Mouse (Mus musculus) limb, embryonic 14.5 days (tissue): Measurements from ENCODE around the gene Oxnad1. TPM values are rescaled to one million over a fixed set of nuclear protein-coding genes. Genes with fewer than 3 reads are reported as not detected.
"Not testable (repeated sequence)": the region's sequence is repeated elsewhere in the genome, so short reads cannot be mapped to it uniquely, and the experiment has no call there.

Experiments
- ATAC-seq: fragments of 200-750 bp; cut with Nextera tagmentation; 2 replicates; pipeline ENCODE4 v1.8.0; 2017; ENCODE audit warnings: low read depth, moderate number of reproducible peaks, moderate TSS enrichment; ENCODE audit not compliant: low FRiP score
- DNase-seq: peaks from one replicate; pipeline ENCODE4 v3.0.0-alpha.2; 2015; ENCODE audit warnings: low spot score
- H3K27ac ChIP-seq: fragments of 300-500 bp; sonication (generic); replicated peaks from 2 replicates; pipeline ENCODE4 v1.5.1; 2014; ENCODE audit warnings: low read depth, mild to moderate bottlenecking, low read length, moderate library complexity, mixed read lengths
- H3K27me3 ChIP-seq: fragments of 300-500 bp; sonication (generic); 2 replicates; pipeline ENCODE4 v1.6.1; 2014; ENCODE audit warnings: low read length, mixed read lengths; ENCODE audit not compliant: control insufficient read depth, insufficient read depth
- H3K36me3 ChIP-seq: fragments of 300-500 bp; sonication (generic); 2 replicates; pipeline ENCODE4 v1.6.1; 2014; ENCODE audit warnings: mild to moderate bottlenecking, low read length, moderate library complexity, mixed read lengths; ENCODE audit not compliant: control insufficient read depth, insufficient read depth
- H3K4me1 ChIP-seq: fragments of 300-500 bp; sonication (generic); 2 replicates; pipeline ENCODE4 v1.6.1; 2014; ENCODE audit warnings: antibody characterized with exemption, low read length, mixed read lengths; ENCODE audit not compliant: control insufficient read depth, insufficient read depth
- H3K4me2 ChIP-seq: fragments of 300-500 bp; sonication (generic); replicated peaks from 2 replicates; pipeline ENCODE4 v1.6.1; 2014; ENCODE audit warnings: low read depth, mild to moderate bottlenecking, low read length, moderate library complexity; ENCODE audit not compliant: severe bottlenecking
- H3K4me3 ChIP-seq: fragments of 300-500 bp; sonication (generic); replicated peaks from 2 replicates; pipeline ENCODE4 v1.5.1; 2014; ENCODE audit warnings: low read length
- H3K9ac ChIP-seq: fragments of 300-500 bp; sonication (generic); 2 replicates; pipeline ENCODE4 v1.6.1; 2014; ENCODE audit warnings: mild to moderate bottlenecking, low read depth, low read length, moderate library complexity; ENCODE audit not compliant: severe bottlenecking
- H3K9me3 ChIP-seq: fragments of 300-500 bp; sonication (generic); 2 replicates; pipeline ENCODE4 v1.6.1; 2016; ENCODE audit warnings: low read length; ENCODE audit not compliant: control insufficient read depth
- POLR2A ChIP-seq: fragments of 200-500 bp; IDR thresholded peaks from 2 replicates; pipeline ENCODE4 v1.8.0; 2012; ENCODE audit warnings: inconsistent platforms, mild to moderate bottlenecking, moderate library complexity, borderline replicate concordance; ENCODE audit not compliant: insufficient read depth, insufficient read length; ENCODE audit errors: extremely low read depth
- WGBS: fragments of 180-500 bp; shearing (Covaris S2); extraction: QIAGEN DNeasy Blood & Tissue Kit; methylation state at CpG from one replicate; pipeline ENCODE4 v1.1.7; 2014; 5-methylcytosine and 5-hydroxymethylcytosine counted together
- polyA plus RNA-seq, 2 experiments: library from polyadenylated mRNA; depleted of rRNA in 1 of 2; stranded (reverse) in 1 of 2; unstranded in 1 of 2; fragments of >200 nt; fragmentation: Nextera tagmentation in 1 of 2; extraction: Ambion mirVana in 1 of 2; gene quantifications; 2 replicates each; pipeline versions ENCODE4 v1.2.1 to v1.2.3; 2012 to 2014

The Oxnad1 gene
- polyA plus RNA-seq, 2 experiments = 16.0 to 23.8 TPM

DNA sequence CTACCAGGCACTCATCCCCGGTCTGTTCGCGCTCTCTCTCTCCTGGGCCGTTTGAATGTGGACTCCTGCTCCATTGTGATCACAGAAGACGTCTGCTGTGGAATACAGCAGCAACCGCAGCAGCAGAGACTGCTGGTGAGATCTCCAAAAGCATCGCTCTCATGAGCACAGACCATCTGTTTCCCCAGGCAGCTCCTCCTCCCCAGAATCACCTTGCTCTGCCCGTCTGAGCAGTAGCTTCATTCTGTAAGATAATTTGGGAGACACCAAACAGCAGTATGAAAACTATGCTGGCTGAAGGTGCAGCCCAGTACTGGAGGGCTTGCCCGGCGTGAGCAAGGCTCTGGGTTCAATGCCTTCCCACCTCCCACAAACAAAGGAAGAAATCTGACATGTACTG lies 4.1 kb upstream of the Oxnad1 start:
- Histone ChIP-seq H3K27me3 (no peaks in the 10 kb centered on the region), H3K4me1 (peaks cover 3% of the 10 kb centered on the region; the same call in 1 of the 2 replicates), H3K4me2 (no peak overlapping the region), H3K9ac (no peak overlapping the region), H3K9me3 (no peaks in the 10 kb centered on the region), H3K36me3 (peaks cover 26% of the 10 kb centered on the region), H3K27ac (no peak overlapping the region), H3K4me3 (no peak overlapping the region)
- ATAC-seq (no peak), DNase-seq (no peak)
- 85% methylated on average over 10 of the region's 10 CpGs for WGBS
- no peak for TF ChIP-seq POLR2A

DNA sequence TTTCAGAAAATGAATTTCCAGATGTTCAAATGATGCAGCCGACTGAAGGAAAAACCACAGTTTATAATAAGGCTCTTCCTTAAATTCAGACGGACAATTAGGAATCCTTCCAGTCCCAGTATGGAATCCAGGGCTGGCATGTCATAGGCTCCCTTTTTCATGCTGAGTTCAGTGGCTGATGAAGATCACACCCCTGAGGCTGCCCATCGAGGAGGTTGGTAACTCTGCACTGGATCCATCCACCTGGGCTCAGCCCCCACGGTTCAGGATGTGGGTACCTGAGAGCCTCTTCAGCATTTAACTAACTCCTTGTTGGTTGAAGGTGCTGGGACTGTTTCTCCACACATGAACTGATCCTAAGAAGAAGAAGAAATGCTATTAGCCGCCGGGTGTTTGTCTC lies 2.3 kb upstream of the Oxnad1 start:
- Histone ChIP-seq H3K4me2 (no peak overlapping the region), H3K4me3 (no peak overlapping the region), H3K27ac (no peak overlapping the region), H3K4me1 (peaks cover 6% of the 10 kb centered on the region; the same call in 1 of the 2 replicates), H3K36me3 (peaks cover 26% of the 10 kb centered on the region), H3K9ac (no peak overlapping the region), H3K9me3 (no peaks in the 10 kb centered on the region), H3K27me3 (no peaks in the 10 kb centered on the region)
- DNase-seq (no peak), ATAC-seq (no peak)
- no peak for TF ChIP-seq POLR2A
- WGBS = 92% methylated on average over 6 of the region's 6 CpGs

DNA sequence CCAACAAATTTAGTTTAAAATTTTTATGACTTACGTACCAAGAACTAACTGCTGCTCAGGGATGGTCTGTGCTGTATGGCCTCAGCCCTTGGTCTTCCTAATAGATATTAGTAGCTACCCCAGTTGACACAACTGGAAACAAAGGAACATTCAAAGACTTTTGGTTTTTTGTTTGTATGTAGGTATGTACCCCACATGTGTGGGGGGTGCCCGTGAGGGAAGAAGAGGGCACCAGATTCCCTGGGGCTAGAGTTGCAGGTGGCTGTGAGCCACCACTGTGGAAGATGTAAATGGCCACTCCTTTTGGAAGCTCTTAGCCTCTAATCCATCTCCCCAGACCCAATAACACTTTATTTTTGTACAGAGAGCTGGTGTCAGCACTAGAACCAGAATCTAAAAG lies 1.7 kb upstream of the Oxnad1 start:
- Histone ChIP-seq H3K4me2 (no peak overlapping the region), H3K4me3 (no peak overlapping the region), H3K27me3 (no peaks in the 10 kb centered on the region), H3K27ac (no peak overlapping the region), H3K9ac (no peak overlapping the region), H3K4me1 (peaks cover 6% of the 10 kb centered on the region; the same call in 1 of the 2 replicates), H3K9me3 (no peaks in the 10 kb centered on the region), H3K36me3 (peaks cover 26% of the 10 kb centered on the region)
- WGBS = 87% methylated on average over 2 of the region's 2 CpGs
- ATAC-seq (no peak), DNase-seq (no peak)
- TF ChIP-seq POLR2A = no peak

DNA sequence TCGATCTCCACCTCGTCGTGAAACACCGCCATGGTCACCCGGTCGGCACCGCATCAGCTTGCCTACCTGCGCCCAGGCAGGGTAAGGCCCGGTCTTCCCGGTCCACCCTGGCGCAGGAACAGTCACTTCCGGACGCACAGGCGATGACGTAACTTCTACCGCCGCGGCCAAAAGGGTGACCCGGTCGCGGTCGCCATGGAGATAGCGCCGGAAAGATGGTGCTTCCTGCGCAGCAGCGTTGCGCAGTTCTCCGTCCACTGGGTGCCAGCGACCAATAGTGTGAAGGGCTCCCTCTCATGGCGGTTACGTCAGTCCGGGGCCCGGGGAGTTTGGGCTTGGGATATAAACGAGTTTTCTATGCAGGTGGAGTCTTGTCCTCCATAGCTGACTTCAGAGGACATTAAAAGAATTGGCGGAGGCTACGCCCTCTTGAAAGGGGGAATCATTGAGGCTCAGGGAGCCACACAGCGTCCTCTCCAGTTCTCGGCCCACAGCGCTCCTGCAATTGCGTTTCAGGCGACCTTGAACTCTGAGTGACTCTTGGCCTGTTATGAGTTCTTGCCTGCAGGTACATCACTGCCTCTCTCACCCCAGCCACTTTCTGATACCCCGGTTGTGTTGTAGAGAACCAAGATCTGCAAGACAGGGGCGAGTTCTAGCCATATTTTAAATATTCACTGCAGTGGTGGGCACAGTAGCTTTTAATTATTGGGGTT lies 470 bp downstream of the Oxnad1 start, which contains the start of gene Dph3:
TSS of gene Dph3 (minus strand) at position 244 of the 716 bp plus-strand sequence.
- peak within 1 kb of the TSS; percentile 61 for H3K9ac ChIP-seq
- peak within 1 kb of the TSS; percentile 50 for H3K4me3 ChIP-seq
- DNase-seq (peak; percentile 98), ATAC-seq (peak; percentile 95)
- WGBS = under 1% methylated on average over 43 of the region's 43 CpGs
- H3K27me3 ChIP-seq = no peaks in the 10 kb centered on the region
- TF ChIP-seq POLR2A = peak; percentile 60; the same call in 1 of the 2 replicates
- no peaks in the 10 kb centered on the region for H3K9me3 ChIP-seq
- peaks cover 6% of the 10 kb centered on the region; the same call in 1 of the 2 replicates for H3K4me1 ChIP-seq
- peak within 1 kb of the TSS; percentile 55 for H3K27ac ChIP-seq
- H3K36me3 ChIP-seq = peaks cover 26% of the 10 kb centered on the region
- peak within 1 kb of the TSS; percentile 68 for H3K4me2 ChIP-seq

DNA sequence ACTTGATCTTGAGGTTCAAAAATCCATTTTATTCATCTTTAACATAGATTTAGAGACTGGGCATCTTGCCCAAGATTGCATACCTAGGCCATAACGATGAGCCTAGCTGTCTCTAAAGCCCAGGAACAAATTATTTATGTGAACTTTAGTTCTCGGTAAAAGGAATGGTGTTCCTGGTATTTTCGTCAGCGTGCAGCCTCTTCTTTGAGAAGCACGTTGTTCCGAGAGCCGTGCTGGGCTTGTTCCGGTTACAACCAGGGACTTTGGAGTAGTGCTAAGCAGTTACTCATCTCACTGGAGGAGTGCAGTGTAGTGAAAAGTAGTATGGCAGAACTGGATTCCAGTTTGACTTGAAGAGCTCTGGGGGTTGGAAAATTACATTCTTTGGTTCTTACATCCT lies 1.1 kb downstream of the Oxnad1 start:
- Histone ChIP-seq H3K27ac (peak overlapping the region; percentile 55), H3K27me3 (no peaks in the 10 kb centered on the region), H3K4me2 (peak overlapping the region; percentile 68), H3K4me1 (peaks cover 10% of the 10 kb centered on the region; the same call in 1 of the 2 replicates), H3K36me3 (peaks cover 20% of the 10 kb centered on the region), H3K9ac (peak overlapping the region; percentile 61), H3K4me3 (peak overlapping the region; percentile 50), H3K9me3 (no peaks in the 10 kb centered on the region)
- ATAC-seq = no peak
- WGBS = 21% methylated on average over 8 of the region's 8 CpGs
- peak; percentile 8 for DNase-seq
- TF ChIP-seq POLR2A = no peak

DNA sequence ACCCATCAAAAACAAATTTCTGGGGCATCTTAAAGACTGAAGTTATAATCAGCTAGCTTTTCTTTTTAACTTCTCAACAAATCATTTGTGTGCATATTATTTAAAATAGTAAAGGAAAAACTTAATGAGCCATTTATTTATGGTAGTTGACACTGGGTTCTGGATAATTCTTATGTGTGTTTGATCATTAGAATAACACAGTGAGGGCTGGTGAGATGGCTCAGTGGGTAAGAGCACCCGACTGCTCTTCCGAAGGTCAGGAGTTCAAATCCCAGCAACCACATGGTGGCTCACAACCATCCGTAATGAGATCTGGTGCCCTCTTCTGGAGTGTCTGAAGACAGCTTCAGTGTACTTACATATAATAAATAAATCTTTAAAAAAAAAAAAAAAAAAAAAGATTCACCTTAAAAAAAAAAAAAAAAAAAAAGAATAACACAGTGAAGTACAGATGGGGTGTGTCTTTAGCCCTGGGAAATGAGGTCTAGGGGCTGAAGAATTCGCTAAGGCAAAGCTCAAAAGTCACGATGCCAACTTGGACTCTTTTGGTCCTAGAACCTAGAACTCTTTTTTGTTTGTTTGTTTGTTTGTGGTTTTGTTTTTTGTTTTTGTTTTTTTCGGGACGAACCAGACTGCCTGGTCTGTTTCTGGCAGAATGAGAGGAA lies 2.5 kb downstream of the Oxnad1 start:
- Histone ChIP-seq H3K4me1 (peaks cover 11% of the 10 kb centered on the region; the same call in 1 of the 2 replicates), H3K36me3 (peaks cover 12% of the 10 kb centered on the region)
- WGBS = 91% methylated on average over 7 of the region's 7 CpGs
- ATAC-seq, H3K4me3 ChIP-seq, H3K9ac ChIP-seq, H3K27ac ChIP-seq, H3K27me3 ChIP-seq, DNase-seq, H3K9me3 ChIP-seq, H3K4me2 ChIP-seq: not testable (repeated sequence)
